Mouse (Mus musculus) natural killer cell, adult 2 months (primary cell): ENCODE data around the gene 4931423N10Rik.
"Not testable (repeated sequence)": the region's sequence is repeated elsewhere in the genome, so short reads cannot be mapped to it uniquely, and the experiment has no call there.

Experiments
- DNase-seq, 2 experiments: peaks; one replicate each; pipeline ENCODE4 v3.0.0; 2022; ENCODE audit warnings: low spot score in 2 of 2

4931423N10Rik gene

DNA sequence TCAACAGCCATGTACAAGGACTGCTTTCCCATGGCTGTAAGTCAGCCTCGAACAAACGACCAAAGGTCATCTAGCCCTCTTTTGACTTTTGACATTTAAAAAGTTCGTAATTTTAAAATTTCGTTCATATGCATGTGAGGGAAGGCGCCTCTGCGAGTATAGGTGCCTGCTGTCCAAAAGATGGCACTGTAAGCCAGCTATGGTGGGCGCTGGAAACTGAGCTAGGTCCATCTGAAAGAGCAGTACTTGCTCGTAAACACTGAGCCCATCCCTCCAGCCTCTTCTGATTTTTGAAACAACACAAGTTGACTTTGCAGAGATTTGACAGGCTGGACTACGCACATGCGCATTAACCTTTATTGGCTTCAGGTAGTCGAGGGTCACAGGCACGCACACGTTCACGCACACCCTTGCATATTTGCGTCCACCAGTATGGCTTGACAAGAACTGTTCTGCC lies at the start of gene 4931423N10Rik:
Gene 4931423N10Rik, plus strand, starts transcription at position 407 of the 457 bp plus-strand sequence.
- no peak for DNase-seq

DNA sequence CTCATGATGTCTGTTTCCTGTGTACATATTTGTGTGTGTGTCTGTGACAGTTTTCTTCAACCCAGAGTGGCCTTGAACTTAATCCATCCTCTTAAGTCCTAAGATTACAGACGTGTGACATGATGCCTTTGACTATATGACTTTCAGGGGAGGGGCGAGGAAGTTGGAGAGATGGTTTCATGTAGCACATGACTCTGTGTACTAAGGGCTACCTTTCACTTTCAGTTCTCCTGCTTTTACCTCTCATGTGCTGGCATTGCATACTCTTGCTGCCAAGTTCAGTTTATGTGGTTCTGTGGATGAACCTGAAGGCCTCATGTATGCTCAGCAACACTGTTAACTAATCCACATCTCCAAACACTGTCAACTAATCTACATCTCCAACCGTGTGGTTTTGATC lies 35.0 kb upstream of the 4931423N10Rik start:
- DNase-seq = no peak

DNA sequence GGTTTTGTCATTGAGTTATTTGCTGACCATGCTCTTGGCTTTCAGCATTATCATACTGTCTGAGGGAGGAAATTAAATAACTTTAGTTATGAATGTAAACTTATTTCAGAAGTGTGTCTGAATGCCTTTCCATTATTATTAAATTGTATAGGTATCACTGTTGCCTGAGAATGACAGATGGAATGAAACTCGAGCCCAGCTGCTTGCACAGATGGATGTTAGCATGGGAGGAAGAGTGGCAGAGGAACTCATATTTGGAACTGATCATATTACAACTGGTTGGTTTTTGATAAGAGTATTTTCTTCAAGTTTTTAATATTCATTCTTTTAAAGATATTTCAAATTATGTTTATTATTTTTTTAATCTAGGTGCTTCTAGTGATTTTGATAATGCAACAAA lies 12.9 kb upstream of the 4931423N10Rik start:
- no peak for DNase-seq

- DNase-seq = no peak
Observed at GRCm38 (mm10) chr2:23201034-23201433, 6.2 kb upstream of the 4931423N10Rik start.

GRCm38 (mm10) chr2:23202900-23203670 lies 4.2 kb upstream of the 4931423N10Rik start:
- no peak for DNase-seq

GRCm38 (mm10) chr2:23213661-23214060 lies 6.4 kb downstream of the 4931423N10Rik start:
- no peak for DNase-seq

- no peak for DNase-seq
Observed at GRCm38 (mm10) chr2:23225199-23225598, 17.9 kb downstream of the 4931423N10Rik start.

DNA sequence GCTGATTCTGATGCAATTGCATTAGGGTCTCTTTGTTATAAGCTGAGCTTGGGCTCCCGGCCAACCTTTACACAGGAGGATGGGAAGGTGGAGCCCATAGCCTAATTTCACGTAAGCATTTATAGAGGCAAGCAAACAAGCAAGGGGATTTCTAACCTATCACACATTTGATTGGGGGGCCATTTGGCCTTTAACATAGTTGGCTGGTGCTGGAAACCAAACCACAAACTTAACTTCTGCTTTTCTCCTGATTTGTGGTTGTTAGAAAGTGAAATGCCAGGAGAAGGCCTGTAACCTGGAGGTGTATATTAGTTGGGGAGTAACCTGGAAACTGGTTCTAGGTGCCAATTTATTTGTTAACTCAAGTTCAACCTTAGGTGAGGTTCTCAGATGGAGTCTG lies 21.2 kb downstream of the 4931423N10Rik start:
- no peak for DNase-seq

GRCm38 (mm10) chr2:23234065-23234773 lies 26.9 kb downstream of the 4931423N10Rik start:
- no peak for DNase-seq

- DNase-seq = not testable (repeated sequence)
Observed at GRCm38 (mm10) chr2:23290991-23291390, 83.7 kb downstream of the 4931423N10Rik start.

DNA sequence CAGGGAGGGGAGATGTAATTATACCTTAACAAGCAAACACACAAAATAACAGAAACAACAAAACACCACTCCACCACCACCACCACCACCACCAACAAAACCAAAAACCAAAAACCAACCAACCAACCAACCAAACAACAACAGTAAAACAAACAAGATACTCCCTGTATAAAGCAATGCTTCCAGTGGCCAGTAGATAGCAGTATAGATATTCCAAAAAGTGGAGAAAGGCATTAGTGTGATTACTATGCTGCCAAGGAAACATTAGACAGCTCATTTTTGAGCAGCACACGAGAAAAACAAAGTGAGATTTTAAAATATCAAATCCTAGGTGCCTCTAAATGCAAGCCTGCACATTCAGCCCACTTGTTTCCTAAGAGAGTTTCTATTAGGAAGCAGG lies 107.6 kb downstream of the 4931423N10Rik start:
- DNase-seq = no peak
